Comparison of ENCODE assay signal across 10 mouse cellular contexts in genomic region chr7:143013420-143014178, GRCm38 (mm10). TPM values are rescaled to one million over a fixed set of nuclear protein-coding genes. Genes with fewer than 3 reads are reported as not detected.
A peak's percentile ranks its signal among the peaks of the same experiment; 100 is the strongest.
DNase-seq lines count a peak whose midpoint lies in the region; ATAC-seq and TF ChIP-seq lines count a peak whose summit lies in the region.
"Had no signal": no experiment of that assay in that cellular context is flagged by ENCODE, and none has a peak within 500 bp of the region (broad histone marks: within the 10 kb centered on the region; RNA-seq: fewer than 3 reads in every experiment).

No protein-coding gene starts in this region.

- peaks cover 58% of the 10 kb centered on the region for H3K4me1 ChIP-seq in heart, embryonic 11.5 days (ENCODE audit: control insufficient read depth, insufficient read depth, low read length)
- peaks cover 79% of the 10 kb centered on the region for H3K4me1 ChIP-seq in stomach, embryonic 15.5 days

- H3K27me3 ChIP-seq in heart, embryonic 11.5 days (ENCODE audit: control insufficient read depth, insufficient read depth, low read length), result no peaks in the 10 kb centered on the region
- no peaks in the 10 kb centered on the region for H3K27me3 ChIP-seq in C2C12 (ENCODE audit: control insufficient read depth, insufficient read depth, insufficient read length)
- H3K27me3 ChIP-seq in stomach, embryonic 15.5 days (replicated peaks), result no peaks in the 10 kb centered on the region
- H3K27me3 ChIP-seq: CH12.LX; midbrain, embryonic 12.5 days had no signal

- no peak for TF ChIP-seq CTCF in C2C12 (IDR thresholded peaks at IDR 0.05; ENCODE audit: control insufficient read depth, insufficient read depth, insufficient read length)

- no peaks in the 10 kb centered on the region for H3K79me2 ChIP-seq in C2C12 (ENCODE audit: control insufficient read depth, insufficient read depth)

- no peak overlapping the region for H3ac ChIP-seq in C2C12 (ENCODE audit: control insufficient read depth, insufficient read length, low read depth)

- no peaks in the 10 kb centered on the region for H3K79me3 ChIP-seq in C2C12 (ENCODE audit: low read depth)

- peak; percentile 99 for DNase-seq in heart, adult 11 months
- DNase-seq in heart, adult 8-10 months (ENCODE audit: low spot score), result peak; percentile 85
- DNase-seq in left cerebral cortex, postnatal 36 days (ENCODE audit: low spot score in 2 of 2), result peak; percentile 34 to 36

- no peak for ATAC-seq in heart, embryonic 11.5 days (replicated peaks; ENCODE audit: insufficient number of reproducible peaks, low FRiP score, low TSS enrichment)
- ATAC-seq in cerebellum, adult (ENCODE audit: insufficient number of reproducible peaks, low FRiP score, low TSS enrichment), result peak; percentile 27; the same call in 1 of the 2 replicates
- ATAC-seq in stomach, embryonic 15.5 days (ENCODE audit: insufficient read depth, low FRiP score, low read depth), result no peak
- no peak for ATAC-seq in activated CD4-positive, CD25-positive, alpha-beta regulatory T cell, adult 4 months

- H3K36me3 ChIP-seq in heart, embryonic 11.5 days (ENCODE audit: control insufficient read depth, insufficient read depth, low read length), result no peaks in the 10 kb centered on the region
- H3K36me3 ChIP-seq in C2C12 (ENCODE audit: control insufficient read depth, insufficient read depth), result no peaks in the 10 kb centered on the region
- no peaks in the 10 kb centered on the region for H3K36me3 ChIP-seq in stomach, embryonic 15.5 days
- H3K36me3 ChIP-seq: midbrain, embryonic 12.5 days had no signal

- no peak overlapping the region for H3K27ac ChIP-seq in heart, embryonic 11.5 days (ENCODE audit: low read depth, low read length)
- peak overlapping the region; percentile 81 for H3K27ac ChIP-seq in stomach, embryonic 15.5 days
- H3K27ac ChIP-seq: midbrain, embryonic 12.5 days had no signal

- 68% methylated on average over 8 of the region's 8 CpGs for WGBS in heart, embryonic 11.5 days (ENCODE audit: insufficient replicate concordance)
- 68% methylated on average over 8 of the region's 8 CpGs for WGBS in stomach, embryonic 15.5 days

- no peak overlapping the region for H3K4me2 ChIP-seq in heart, embryonic 11.5 days
- no peak overlapping the region for H3K4me2 ChIP-seq in stomach, embryonic 15.5 days
- H3K4me2 ChIP-seq: midbrain, embryonic 12.5 days had no signal

- H3K4me3 ChIP-seq in heart, embryonic 11.5 days (ENCODE audit: low read depth, low read length), result no peak overlapping the region
- H3K4me3 ChIP-seq in C2C12 (ENCODE audit: insufficient read depth, poor library complexity, severe bottlenecking), result no peak overlapping the region
- no peak overlapping the region for H3K4me3 ChIP-seq in stomach, embryonic 15.5 days (replicated peaks)
- H3K4me3 ChIP-seq: midbrain, embryonic 12.5 days had no signal

- no peaks in the 10 kb centered on the region for H3K9me3 ChIP-seq in heart, embryonic 11.5 days (replicated peaks; ENCODE audit: control insufficient read depth, low read length)
- H3K9me3 ChIP-seq in stomach, embryonic 15.5 days, result no peaks in the 10 kb centered on the region
- H3K9me3 ChIP-seq: midbrain, embryonic 12.5 days had no signal

- no peak overlapping the region for H3K9ac ChIP-seq in heart, embryonic 11.5 days (ENCODE audit: low read depth, low read length)
- H3K9ac ChIP-seq in stomach, embryonic 15.5 days, result no peak overlapping the region
- H3K9ac ChIP-seq: midbrain, embryonic 12.5 days had no signal

- intact Hi-C loops in left cerebral cortex, postnatal 36 days (cut with DNase I), result no loop called here

TF ChIP-seq in C2C12, 6 proteins besides CTCF, POLR2A, EP300 and RAD21:
- peak; percentile 84 for TF ChIP-seq MYOD1 (IDR thresholded peaks at IDR 0.05; ENCODE audit: control insufficient read depth, insufficient read length, low read depth)
- no peak for TF ChIP-seq MAX (IDR thresholded peaks at IDR 0.05)
TF ChIP-seq in C2C12: peak in this region for 1.

RNA-seq across cellular contexts. Expression of gene Tspan32, which starts 8.8 kb away (rescaled TPM):
- polyA plus RNA-seq in heart, embryonic 11.5 days (2014; fragmentation: Nextera tagmentation; extraction: Ambion mirVana), result 18.2 and 19.5 TPM in 2 replicates
- 1.9 TPM for polyA plus RNA-seq in C2C12 (2012; fragmentation: generic; extraction: Trizol)
- 1 to 10 TPM in 1 of 4 experiments, under 1 TPM in 3; 0.27 to 2.8 (median 0.52) TPM for total RNA-seq in heart, adult 8-10 months (2022)
- under 1 TPM; 0.20 to 0.39 TPM for total RNA-seq in left cerebral cortex, postnatal 36 days (2021)
- 3.6 and 7.3 TPM in 2 replicates for polyA plus RNA-seq in stomach, embryonic 15.5 days (2015; fragmentation: Nextera tagmentation; extraction: Ambion mirVana)
- 100 to 1,000 TPM; 419 to 490 TPM for polyA plus RNA-seq in activated CD4-positive, CD25-positive, alpha-beta regulatory T cell, adult 4 months (2017; shearing (Covaris generic))

RNA-seq across cellular contexts. Expression of gene Cd81, which starts 38.9 kb away (rescaled TPM):
- 632 and 701 TPM in 2 replicates for polyA plus RNA-seq in heart, embryonic 11.5 days (2014; fragmentation: Nextera tagmentation; extraction: Ambion mirVana)
- polyA plus RNA-seq in C2C12 (2012; fragmentation: generic; extraction: Trizol), result 380 TPM
- total RNA-seq in heart, adult 8-10 months (2022), result 100 to 1,000 TPM; 397 to 430 (median 418) TPM
- total RNA-seq in left cerebral cortex, postnatal 36 days (2021), result 100 to 1,000 TPM; 385 to 445 TPM
- 551 and 575 TPM in 2 replicates for polyA plus RNA-seq in stomach, embryonic 15.5 days (2015; fragmentation: Nextera tagmentation; extraction: Ambion mirVana)
- polyA plus RNA-seq in activated CD4-positive, CD25-positive, alpha-beta regulatory T cell, adult 4 months (2017; shearing (Covaris generic)), result 100 to 1,000 TPM; 155 to 235 TPM

RNA-seq across cellular contexts. Expression of gene Ascl2, which starts 44.5 kb away (rescaled TPM):
- 0.42 and 0.44 TPM in 2 replicates for polyA plus RNA-seq in heart, embryonic 11.5 days (2014; fragmentation: Nextera tagmentation; extraction: Ambion mirVana)
- polyA plus RNA-seq in C2C12 (2012; fragmentation: generic; extraction: Trizol), result 0.04 TPM
- total RNA-seq in heart, adult 8-10 months (2022), result not detected
- under 1 TPM in 1 of 2 experiments, not detected in 1; 0.39 TPM for total RNA-seq in left cerebral cortex, postnatal 36 days (2021)
- 5.5 and 6.1 TPM in 2 replicates for polyA plus RNA-seq in stomach, embryonic 15.5 days (2015; fragmentation: Nextera tagmentation; extraction: Ambion mirVana)
- under 1 TPM in 1 of 2 experiments, not detected in 1; 0.29 TPM for polyA plus RNA-seq in activated CD4-positive, CD25-positive, alpha-beta regulatory T cell, adult 4 months (2017; shearing (Covaris generic))
- total RNA-seq: CH12.LX had no signal

RNA-seq across cellular contexts. Expression of gene Tssc4, which starts 55.5 kb away (rescaled TPM):
- polyA plus RNA-seq in heart, embryonic 11.5 days (2014; fragmentation: Nextera tagmentation; extraction: Ambion mirVana), result 36.2 and 48.4 TPM in 2 replicates
- 86.7 TPM for polyA plus RNA-seq in C2C12 (2012; fragmentation: generic; extraction: Trizol)
- 10 to 100 TPM; 13.6 to 15.2 (median 14.3) TPM for total RNA-seq in heart, adult 8-10 months (2022)
- 10 to 100 TPM; 37.5 to 42.3 TPM for total RNA-seq in left cerebral cortex, postnatal 36 days (2021)
- polyA plus RNA-seq in stomach, embryonic 15.5 days (2015; fragmentation: Nextera tagmentation; extraction: Ambion mirVana), result 78.7 and 84.8 TPM in 2 replicates
- polyA plus RNA-seq in activated CD4-positive, CD25-positive, alpha-beta regulatory T cell, adult 4 months (2017; shearing (Covaris generic)), result 10 to 100 TPM; 22.8 to 50.7 TPM

Comparison
In these comparisons a context has a peak if more than half of its experiments do, and no peak if none do; other contexts are left out.
1. DNase-seq: peak in every context shown above with its lines; median percentile 99 in heart, adult 11 months; 85 in heart, adult 8-10 months; 35 in left cerebral cortex, postnatal 36 days.
2. RNA of gene Tspan32, which starts 8.8 kb away (polyA plus RNA-seq): 419 to 490 TPM in activated CD4-positive, CD25-positive, alpha-beta regulatory T cell, adult 4 months; 18.2 to 19.5 TPM in heart, embryonic 11.5 days, 3.6 to 7.3 TPM in stomach, embryonic 15.5 days and 1.9 TPM in C2C12 (single experiment); every median in the first group is over 10 times any median in the second.